Mouse (Mus musculus): ENCODE data around the gene Cabin1.

The Cabin1 gene

GRCm38 (mm10) chr10:75766856-75767255, 2.7 kb upstream of the Cabin1 start:
- no peak for DNase-seq

GRCm38 (mm10) chr10:75764519-75765473, 655 bp upstream of the Cabin1 start:
- peak; percentile 64 to 74 for DNase-seq

DNA sequence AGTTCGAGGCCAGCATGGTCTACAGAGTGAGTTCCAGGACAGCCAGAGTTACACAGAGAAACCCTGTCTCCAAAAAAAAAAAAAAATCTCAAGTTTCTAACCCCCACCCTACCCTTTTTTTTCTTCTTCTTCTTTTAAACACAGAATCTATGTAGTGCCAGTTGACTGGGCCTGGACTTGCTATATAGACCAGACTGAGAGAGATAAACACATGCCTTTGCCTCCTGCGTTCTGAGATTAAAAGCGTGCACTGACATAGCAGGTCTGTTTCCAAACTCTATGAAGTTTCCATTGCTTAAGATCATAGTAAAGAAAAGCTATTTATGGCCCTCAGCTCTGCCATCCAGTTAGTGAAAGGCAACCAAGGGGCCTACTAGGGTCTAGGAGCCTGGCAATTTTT, 1.7 kb downstream of the Cabin1 start:
- DNase-seq, result no peak

DNA sequence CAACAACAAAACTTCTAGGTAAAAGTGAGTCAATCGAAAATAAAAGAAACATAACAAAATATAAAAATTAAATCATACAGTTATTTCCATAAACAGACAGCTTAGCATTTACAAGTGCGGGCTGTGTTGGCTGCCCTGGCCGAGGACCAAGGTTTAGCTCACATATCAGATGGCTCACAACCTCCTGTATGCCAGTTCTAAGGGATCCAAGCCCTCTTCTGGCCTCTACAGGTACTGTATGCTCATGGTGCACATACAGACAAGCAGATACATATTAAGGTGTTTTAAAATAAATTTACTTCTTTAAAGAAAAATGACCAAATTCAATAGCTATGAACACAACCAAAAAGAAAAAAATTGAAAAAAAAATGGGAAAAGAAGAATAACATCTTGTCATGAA, 3.8 kb downstream of the Cabin1 start:
- no peak for DNase-seq

DNA sequence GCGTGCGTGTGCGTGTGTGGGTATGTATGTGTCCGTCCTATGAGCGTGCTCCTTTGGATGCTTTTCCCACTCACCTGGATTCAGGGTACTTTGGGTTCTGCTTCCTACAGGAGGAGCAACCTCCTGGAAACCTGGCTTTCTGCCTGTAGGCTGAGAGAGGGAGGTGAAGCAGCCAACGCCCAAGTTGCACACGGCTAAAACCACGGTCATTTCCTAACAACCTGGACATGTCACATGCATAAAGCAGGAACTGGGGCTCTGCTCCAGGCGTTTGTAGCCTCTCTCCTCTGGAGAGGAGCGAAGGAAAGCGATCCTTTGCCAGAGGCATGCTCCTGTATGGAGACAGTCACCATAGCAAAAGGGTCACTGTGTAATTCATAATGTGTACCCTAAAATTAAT, 7.4 kb downstream of the Cabin1 start:
- DNase-seq, result peak in 1 of 2 experiments; percentile 33

- peak; percentile 69 to 77 for DNase-seq
Observed at GRCm38 (mm10) chr10:75744017-75744416, 20.1 kb downstream of the Cabin1 start.

- DNase-seq, result no peak
Observed at GRCm38 (mm10) chr10:75743369-75743768, 20.8 kb downstream of the Cabin1 start.

GRCm38 (mm10) chr10:75740866-75741265, 23.3 kb downstream of the Cabin1 start:
- peak in 1 of 2 experiments; percentile 24 for DNase-seq

DNA sequence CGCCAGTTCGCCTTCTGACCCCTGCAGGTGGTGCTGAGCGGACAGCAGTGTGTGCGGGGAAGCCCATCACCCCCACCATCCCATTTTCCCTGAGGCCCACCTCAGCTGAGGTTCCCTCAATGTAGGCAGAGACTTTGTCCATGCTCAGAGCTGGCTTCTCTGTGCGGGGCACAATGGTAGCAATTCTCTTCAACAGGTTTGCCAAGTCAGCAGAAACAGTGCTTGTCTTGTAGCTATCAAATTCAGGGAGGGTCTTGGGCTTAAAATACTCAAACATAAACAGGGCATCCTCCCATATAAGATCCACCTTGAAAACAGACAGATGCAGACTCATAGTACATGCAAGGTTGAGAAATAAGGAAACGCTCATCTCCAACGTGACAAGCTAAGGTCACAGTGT, 38.7 kb downstream of the Cabin1 start:
- no peak for DNase-seq

GRCm38 (mm10) chr10:75720215-75720614, 43.9 kb downstream of the Cabin1 start:
- no peak for DNase-seq

DNA sequence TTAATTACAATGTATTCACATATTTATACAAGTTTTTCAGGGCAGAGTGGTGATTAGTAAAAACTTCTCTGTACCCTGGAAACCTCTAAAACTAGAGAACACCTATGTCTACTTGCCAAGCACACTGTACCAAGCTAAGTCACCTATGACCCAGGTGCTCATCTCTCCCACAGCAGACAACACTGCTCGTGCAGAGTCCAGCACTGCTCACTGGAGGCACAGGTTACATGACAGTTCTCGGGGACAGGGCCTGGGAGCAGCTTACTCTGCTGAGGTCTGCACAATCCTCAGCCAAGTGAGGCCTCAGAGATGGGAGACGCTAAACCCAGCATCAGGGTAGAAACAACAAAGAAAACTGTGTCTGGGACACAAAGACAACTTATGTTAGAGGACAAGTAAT, 49.3 kb downstream of the Cabin1 start:
- no peak for DNase-seq

GRCm38 (mm10) chr10:75713026-75713425, 51.1 kb downstream of the Cabin1 start:
- DNase-seq, result no peak

GRCm38 (mm10) chr10:75710210-75710609, 53.9 kb downstream of the Cabin1 start:
- DNase-seq, result no peak

GRCm38 (mm10) chr10:75709261-75709660, 54.9 kb downstream of the Cabin1 start:
- no peak for DNase-seq

- DNase-seq, result peak in 1 of 2 experiments; percentile 9
Observed at GRCm38 (mm10) chr10:75708633-75708992, 55.5 kb downstream of the Cabin1 start.

DNA sequence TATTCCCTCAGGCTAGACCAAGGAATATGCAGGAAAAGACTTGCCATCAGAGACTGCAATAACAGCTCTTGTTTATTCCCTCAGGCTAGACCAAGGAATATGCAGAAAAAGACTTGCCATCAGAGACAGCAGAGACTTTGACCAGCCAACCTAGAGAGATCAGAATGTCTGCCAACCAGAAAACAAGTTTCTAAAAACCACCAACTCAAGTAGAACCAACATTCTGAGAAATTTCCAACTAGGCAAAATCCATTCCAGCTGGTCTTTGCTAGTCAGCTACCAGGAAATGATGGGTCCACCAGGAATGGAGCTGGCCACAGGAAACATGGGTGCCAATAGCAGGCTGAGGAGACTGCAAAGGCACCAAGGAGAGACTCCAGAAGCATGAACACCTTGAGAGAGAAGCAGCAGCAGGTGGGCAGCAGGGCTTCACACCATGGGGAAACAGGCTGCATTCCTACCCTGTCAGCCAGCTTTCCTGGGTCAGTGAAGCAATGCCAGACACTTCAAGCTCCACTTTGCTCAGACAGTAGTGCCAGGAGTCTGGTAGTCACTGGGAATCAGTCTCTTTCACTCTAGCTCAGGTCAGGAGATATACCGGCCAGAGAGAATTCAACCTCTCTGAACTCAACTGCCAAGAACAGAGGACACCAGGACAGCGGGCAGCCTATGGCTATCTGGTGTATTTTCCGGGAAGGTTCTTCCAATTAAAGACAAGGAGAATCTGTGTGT, 56.1 kb downstream of the Cabin1 start:
- peak in 1 of 2 experiments; percentile 15 for DNase-seq

DNA sequence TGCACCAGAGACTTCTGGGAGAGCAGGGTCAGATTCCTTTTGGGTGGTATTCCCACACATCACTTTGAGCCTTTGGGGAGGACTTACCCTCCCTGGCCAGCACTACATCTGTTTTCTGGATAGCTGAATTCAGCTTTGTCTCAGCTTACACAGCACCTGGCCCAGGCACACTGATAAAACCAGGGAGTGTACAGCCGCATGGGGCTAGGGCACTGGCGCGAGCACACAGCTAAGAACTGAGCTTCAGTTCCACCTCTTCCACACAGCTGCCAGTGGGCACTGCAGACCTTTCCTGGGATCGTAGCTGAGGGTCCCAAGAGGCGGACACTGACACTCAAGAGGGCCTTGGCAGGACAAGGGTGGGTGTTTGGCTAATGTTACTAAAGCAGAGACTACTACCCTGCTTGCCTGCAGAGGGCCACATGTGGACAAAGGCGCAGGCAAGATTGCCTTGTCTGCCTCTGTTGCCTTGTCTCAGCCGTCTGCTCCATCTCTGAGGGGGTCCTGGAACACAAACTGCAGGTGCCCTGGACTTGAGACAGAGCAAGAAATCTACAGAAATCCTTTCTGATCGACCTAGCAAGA, 57.4 kb downstream of the Cabin1 start:
- DNase-seq, result no peak

DNA sequence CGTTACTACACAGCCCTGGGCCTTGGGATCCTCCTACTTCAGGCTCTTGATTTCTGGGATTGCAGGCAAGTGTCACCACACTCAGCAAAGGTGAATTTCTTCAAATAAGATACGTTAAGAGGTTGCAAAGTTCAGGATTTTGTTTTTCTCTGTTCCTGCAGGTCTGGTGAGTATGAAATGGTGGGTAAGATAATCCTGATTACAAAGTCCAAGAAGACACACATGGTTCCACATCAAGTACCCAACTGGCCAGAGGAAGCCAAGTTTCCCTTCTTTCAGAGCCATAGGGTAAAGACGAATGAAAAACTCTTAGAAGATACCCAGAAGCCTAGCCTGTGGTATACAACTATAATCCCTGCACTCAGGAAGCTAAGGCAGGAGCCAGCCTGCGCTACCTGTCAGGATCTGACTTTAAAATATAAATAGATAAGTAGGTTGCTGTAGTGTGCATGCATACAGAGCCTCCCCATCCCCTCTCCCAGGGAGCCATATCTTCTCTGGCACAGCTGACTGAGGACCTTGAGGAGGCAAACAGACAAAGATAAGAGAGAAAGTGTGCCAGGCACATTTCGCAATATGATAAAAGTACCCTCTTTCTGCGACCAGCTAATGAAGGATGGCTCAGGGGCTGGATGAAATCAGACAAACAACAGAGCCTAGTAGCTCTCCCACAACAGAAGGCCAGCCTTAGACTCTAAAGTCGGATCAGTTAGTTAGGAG, 58.3 kb downstream of the Cabin1 start:
- no peak for DNase-seq

DNA sequence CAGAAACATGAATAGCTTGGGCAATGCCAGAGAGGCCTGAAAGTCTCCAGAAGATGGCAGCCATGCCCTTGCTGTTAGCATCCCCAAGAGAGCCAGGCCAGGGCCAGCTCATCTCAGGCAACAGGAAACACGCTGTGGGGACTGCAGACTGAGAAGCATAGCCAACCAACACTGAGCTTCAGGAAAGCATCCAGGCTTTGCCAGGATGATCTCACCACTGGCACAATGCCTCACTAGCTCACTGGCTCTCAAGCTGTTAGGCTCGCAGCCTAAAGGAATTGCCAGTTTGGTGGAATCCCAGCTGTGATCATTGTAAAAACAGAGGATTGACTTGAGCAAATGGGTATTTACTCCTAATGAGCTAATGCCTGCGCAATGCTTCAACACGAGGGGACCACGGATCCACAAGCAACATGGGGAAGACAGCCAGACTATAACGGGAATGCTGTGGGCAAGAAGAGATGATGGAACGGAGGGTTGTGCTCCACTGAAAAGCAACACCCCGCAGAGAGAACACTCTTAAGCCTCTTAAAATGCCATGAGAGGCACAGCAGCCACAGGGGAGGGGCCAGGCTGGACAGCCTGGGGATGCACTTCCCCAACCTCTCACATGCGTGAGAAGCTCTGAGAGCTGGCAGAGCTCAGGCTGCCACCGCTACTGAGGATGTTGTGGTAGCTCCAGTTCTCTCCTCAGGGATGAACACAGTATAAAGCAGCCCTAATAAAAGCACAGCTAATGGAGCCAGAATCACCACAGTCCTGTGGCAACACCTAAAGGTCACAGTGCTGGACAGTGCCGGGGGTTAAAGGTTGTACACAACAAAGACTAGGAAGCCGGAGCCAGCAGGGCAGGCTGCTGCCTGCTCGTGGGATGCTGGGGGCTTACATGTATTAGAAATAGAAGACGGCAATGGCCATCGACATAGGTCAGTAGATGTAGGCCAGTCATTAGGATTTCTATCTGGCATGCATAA, 59.6 kb downstream of the Cabin1 start:
- DNase-seq, result peak; percentile 83 to 85

DNA sequence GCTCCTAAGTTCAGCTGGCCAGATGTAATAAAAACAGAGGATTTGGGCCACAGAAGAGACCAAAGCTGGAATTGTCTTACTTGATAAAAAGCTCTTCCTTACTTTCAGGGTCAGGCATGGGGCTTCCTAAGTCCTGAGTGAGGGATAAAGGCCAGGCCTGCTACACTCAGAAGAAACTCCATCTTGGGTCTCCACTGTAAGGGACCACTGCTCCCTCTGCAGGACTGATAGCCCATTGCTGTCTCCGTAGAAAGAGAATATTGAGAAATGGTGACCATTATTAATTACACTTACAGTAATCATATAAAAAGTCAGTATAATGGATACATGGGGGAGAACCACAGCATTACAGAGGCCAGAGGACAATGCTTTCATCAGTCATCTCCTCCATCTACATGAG, 60.6 kb downstream of the Cabin1 start:
- peak in 1 of 2 experiments; percentile 11 for DNase-seq

GRCm38 (mm10) chr10:75702494-75702893, 61.6 kb downstream of the Cabin1 start:
- no peak for DNase-seq

DNA sequence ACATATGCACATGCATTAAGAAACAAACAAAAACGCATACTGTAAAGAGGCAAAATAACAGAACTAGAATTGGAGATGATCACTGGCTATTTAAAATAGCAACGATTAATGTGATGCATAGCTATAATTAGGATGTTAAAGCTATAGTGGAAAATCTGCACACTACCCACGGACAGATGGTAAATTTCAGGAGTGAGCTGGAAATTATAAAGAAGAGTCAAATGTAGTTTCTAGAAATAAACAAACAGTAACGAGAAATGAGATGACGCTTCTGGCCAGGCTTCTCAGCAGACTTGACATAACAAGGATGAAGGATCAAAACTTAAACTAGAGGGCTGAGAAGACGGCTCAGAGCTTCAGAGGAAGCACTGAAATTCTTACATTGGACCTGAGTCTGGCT, 62.9 kb downstream of the Cabin1 start:
- no peak for DNase-seq

Measured in lung, adult 18-20 months (tissue).